Comparison of ENCODE assay signal across 25 mouse cellular contexts in genomic region chr1:15143922-15144591, GRCm38 (mm10).
A peak's percentile ranks its signal among the peaks of the same experiment; 100 is the strongest.
DNase-seq lines count a peak whose midpoint lies in the region; ATAC-seq and TF ChIP-seq lines count a peak whose summit lies in the region.
"Had no signal": no experiment of that assay in that cellular context is flagged by ENCODE, and none has a peak within 500 bp of the region (broad histone marks: within the 10 kb centered on the region; RNA-seq: fewer than 3 reads in every experiment).

No protein-coding gene starts in this region.

- WGBS in lung, embryonic 14.5 days = 35% methylated on average over 1 of the region's 1 CpGs
- WGBS in lung, embryonic 16.5 days = 50% methylated on average over 1 of the region's 1 CpGs
- WGBS in stomach, embryonic 14.5 days = 43% methylated on average over 1 of the region's 1 CpGs
- 23% methylated on average over 1 of the region's 1 CpGs for WGBS in stomach, postnatal 0 days
- WGBS in forebrain, embryonic 11.5 days = 79% methylated on average over 1 of the region's 1 CpGs

- ATAC-seq in lung, embryonic 14.5 days (ENCODE audit: insufficient read depth) = peak; percentile 91
- ATAC-seq in lung, embryonic 16.5 days (ENCODE audit: low read depth) = peak; percentile 92
- peak; percentile 80; the same call in 1 of the 2 replicates for ATAC-seq in stomach, embryonic 14.5 days (ENCODE audit: insufficient number of reproducible peaks, insufficient read depth, low FRiP score, low read depth)
- no peak for ATAC-seq in stomach, postnatal 0 days (ENCODE audit: low FRiP score, low TSS enrichment)
- no peak for ATAC-seq in forebrain, embryonic 11.5 days (replicated peaks; ENCODE audit: low FRiP score)
- ATAC-seq: activated CD4-positive, CD25-positive, alpha-beta regulatory T cell, adult 4 months; CD4-positive, CD25-positive, alpha-beta regulatory T cell, adult 4 months; forebrain, embryonic 14.5 days; Patski had no signal

- no peak for TF ChIP-seq EP300 in stomach, postnatal 0 days (optimal IDR thresholded peaks at IDR 0.05)

- no peaks in the 10 kb centered on the region for H3K4me1 ChIP-seq in lung, embryonic 14.5 days (ENCODE audit: insufficient read depth)
- peaks cover 3% of the 10 kb centered on the region; the same call in 1 of the 2 replicates for H3K4me1 ChIP-seq in lung, embryonic 16.5 days (replicated peaks; ENCODE audit: control insufficient read depth, insufficient read depth, low read length)
- no peaks in the 10 kb centered on the region for H3K4me1 ChIP-seq in stomach, embryonic 14.5 days (ENCODE audit: control insufficient read depth, insufficient read depth, low read length)
- H3K4me1 ChIP-seq in stomach, postnatal 0 days (replicated peaks; ENCODE audit: control insufficient read depth, insufficient read depth) = no peaks in the 10 kb centered on the region
- H3K4me1 ChIP-seq in forebrain, embryonic 11.5 days (replicated peaks; ENCODE audit: control insufficient read depth, insufficient read depth, low read length) = no peaks in the 10 kb centered on the region
- H3K4me1 ChIP-seq: embryonic facial prominence, embryonic 10.5 days; embryonic facial prominence, embryonic 12.5 days; forebrain, embryonic 12.5 days had no signal

- no peaks in the 10 kb centered on the region for H3K36me3 ChIP-seq in lung, embryonic 14.5 days (ENCODE audit: insufficient read depth)
- H3K36me3 ChIP-seq in lung, embryonic 16.5 days (ENCODE audit: control insufficient read depth, insufficient read depth, low read length) = no peaks in the 10 kb centered on the region
- no peaks in the 10 kb centered on the region for H3K36me3 ChIP-seq in stomach, embryonic 14.5 days (ENCODE audit: control insufficient read depth, insufficient read depth, low read length)
- H3K36me3 ChIP-seq in stomach, postnatal 0 days (ENCODE audit: control insufficient read depth, insufficient read depth, low read length) = no peaks in the 10 kb centered on the region
- no peaks in the 10 kb centered on the region for H3K36me3 ChIP-seq in forebrain, embryonic 11.5 days (ENCODE audit: control insufficient read depth, insufficient read depth, low read length)
- H3K36me3 ChIP-seq: embryonic facial prominence, embryonic 10.5 days; embryonic facial prominence, embryonic 12.5 days; forebrain, embryonic 12.5 days; G1E had no signal

- H3K9ac ChIP-seq in lung, embryonic 14.5 days = no peak overlapping the region
- no peak overlapping the region for H3K9ac ChIP-seq in lung, embryonic 16.5 days (ENCODE audit: low read length)
- H3K9ac ChIP-seq in stomach, embryonic 14.5 days (replicated peaks; ENCODE audit: low read depth, low read length) = no peak overlapping the region
- H3K9ac ChIP-seq in stomach, postnatal 0 days (ENCODE audit: low read length) = no peak overlapping the region
- H3K9ac ChIP-seq in forebrain, embryonic 11.5 days (ENCODE audit: low read length) = no peak overlapping the region
- H3K9ac ChIP-seq: embryonic facial prominence, embryonic 12.5 days; forebrain, embryonic 12.5 days had no signal

- H3K4me2 ChIP-seq in lung, embryonic 14.5 days = no peak overlapping the region
- H3K4me2 ChIP-seq in lung, embryonic 16.5 days (ENCODE audit: low read depth, low read length) = no peak overlapping the region
- no peak overlapping the region for H3K4me2 ChIP-seq in stomach, embryonic 14.5 days (replicated peaks; ENCODE audit: low read depth, low read length)
- no peak overlapping the region for H3K4me2 ChIP-seq in stomach, postnatal 0 days (replicated peaks; ENCODE audit: low read depth)
- no peak overlapping the region for H3K4me2 ChIP-seq in forebrain, embryonic 11.5 days (ENCODE audit: low read depth, low read length, severe bottlenecking)
- H3K4me2 ChIP-seq: embryonic facial prominence, embryonic 12.5 days; forebrain, embryonic 12.5 days had no signal

- peak; percentile 24 for DNase-seq in lung, embryonic 14.5 days
- DNase-seq in lung, postnatal 10 days = no peak
- no peak for DNase-seq in lung, adult 18-20 months
- DNase-seq in stomach, postnatal 0 days (ENCODE audit: low spot score) = no peak
- no peak for DNase-seq in forebrain, embryonic 11.5 days (ENCODE audit: low spot score)
- DNase-seq: adrenal gland, adult 8-10 months; adrenal gland, postnatal 14 days; adrenal gland, postnatal 36 days; B cell, adult 2 months; cerebellum, adult 11-12 months; cerebellum, adult 2 months; cerebellum, adult 9-10 months; cerebellum, postnatal 10 days; cerebellum, postnatal 25 days had no signal

- H3K27me3 ChIP-seq in lung, embryonic 14.5 days (ENCODE audit: insufficient read depth, low read length) = no peaks in the 10 kb centered on the region
- H3K27me3 ChIP-seq in lung, embryonic 16.5 days (ENCODE audit: control insufficient read depth, insufficient read depth, low read depth, low read length) = no peaks in the 10 kb centered on the region
- H3K27me3 ChIP-seq in stomach, embryonic 14.5 days (ENCODE audit: control insufficient read depth, insufficient read depth, low read length) = no peaks in the 10 kb centered on the region
- no peaks in the 10 kb centered on the region for H3K27me3 ChIP-seq in stomach, postnatal 0 days (ENCODE audit: control insufficient read depth, insufficient read depth, low read length)
- no peaks in the 10 kb centered on the region for H3K27me3 ChIP-seq in forebrain, embryonic 11.5 days (ENCODE audit: control insufficient read depth, insufficient read depth, low read length)
- H3K27me3 ChIP-seq: CH12.LX; embryonic facial prominence, embryonic 12.5 days; forebrain, embryonic 12.5 days; Patski had no signal

- no peaks in the 10 kb centered on the region for H3K9me3 ChIP-seq in lung, embryonic 14.5 days (ENCODE audit: low read depth, low read length)
- H3K9me3 ChIP-seq in lung, embryonic 16.5 days (ENCODE audit: control insufficient read depth, low read length) = no peaks in the 10 kb centered on the region
- H3K9me3 ChIP-seq in stomach, embryonic 14.5 days (ENCODE audit: control insufficient read depth, low read depth, low read length) = no peaks in the 10 kb centered on the region
- H3K9me3 ChIP-seq in stomach, postnatal 0 days (ENCODE audit: control insufficient read depth, low read length) = no peaks in the 10 kb centered on the region
- no peaks in the 10 kb centered on the region for H3K9me3 ChIP-seq in forebrain, embryonic 11.5 days (ENCODE audit: control insufficient read depth, low read length)
- H3K9me3 ChIP-seq: embryonic facial prominence, embryonic 10.5 days; embryonic facial prominence, embryonic 12.5 days; forebrain, embryonic 12.5 days; G1E had no signal

- H3K27ac ChIP-seq in lung, embryonic 14.5 days (ENCODE audit: low read depth) = no peak overlapping the region
- H3K27ac ChIP-seq in lung, embryonic 16.5 days (ENCODE audit: low read length) = 0 out of 2 replicates have a peak overlapping the region, but pooled peaks have one; percentile 27
- H3K27ac ChIP-seq in stomach, embryonic 14.5 days (ENCODE audit: low read length) = no peak overlapping the region
- H3K27ac ChIP-seq in stomach, postnatal 0 days (replicated peaks) = no peak overlapping the region
- no peak overlapping the region for H3K27ac ChIP-seq in forebrain, embryonic 11.5 days (ENCODE audit: low read depth, low read length)
- H3K27ac ChIP-seq: embryonic facial prominence, embryonic 10.5 days; embryonic facial prominence, embryonic 12.5 days; forebrain, embryonic 12.5 days had no signal

- no peak for TF ChIP-seq CTCF in lung, embryonic 14.5 days (IDR thresholded peaks at IDR 0.05; ENCODE audit: low read depth)
- no peak for TF ChIP-seq CTCF in stomach, postnatal 0 days (IDR thresholded peaks at IDR 0.05; ENCODE audit: low read depth)

- no peak overlapping the region for H3K4me3 ChIP-seq in lung, embryonic 14.5 days (ENCODE audit: low read depth, low read length)
- no peak overlapping the region for H3K4me3 ChIP-seq in lung, embryonic 16.5 days (ENCODE audit: low read length)
- H3K4me3 ChIP-seq in stomach, embryonic 14.5 days (ENCODE audit: low read depth, low read length) = no peak overlapping the region
- H3K4me3 ChIP-seq in stomach, postnatal 0 days (ENCODE audit: low read depth, low read length) = no peak overlapping the region
- H3K4me3 ChIP-seq in forebrain, embryonic 11.5 days (ENCODE audit: low read depth, low read length) = no peak overlapping the region
- H3K4me3 ChIP-seq: embryonic facial prominence, embryonic 10.5 days; embryonic facial prominence, embryonic 12.5 days; forebrain, embryonic 12.5 days had no signal

Comparison
In these comparisons a context has a peak if more than half of its experiments do, and no peak if none do; other contexts are left out.
1. ATAC-seq: peak in lung, embryonic 14.5 days (single experiment), lung, embryonic 16.5 days (single experiment) and stomach, embryonic 14.5 days (single experiment); none in stomach, postnatal 0 days (single experiment) and forebrain, embryonic 11.5 days (single experiment).